Mouse (Mus musculus) heart, adult 2 months (tissue): ENCODE results near the gene 1700123O20Rik.

Experiments used
- CTCF ChIP-seq: fragments of 200-600 bp; IDR thresholded peaks from 2 replicates; pipeline ENCODE4 v1.8.1; 2022; ENCODE audit warnings: antibody characterized with exemption, mild to moderate bottlenecking, moderate library complexity
- EP300 ChIP-seq: fragments of 200-500 bp; IDR thresholded peaks from 2 replicates; pipeline ENCODE4 v1.6.1; 2011; ENCODE audit warnings: low read depth, low read length, control low read depth; ENCODE audit not compliant: insufficient read depth
- POLR2A ChIP-seq: fragments of 200-500 bp; IDR thresholded peaks from 2 replicates; pipeline ENCODE4 v1.6.1; 2011; ENCODE audit warnings: mild to moderate bottlenecking, low read depth, low read length, control low read depth; ENCODE audit not compliant: insufficient read depth

DNA sequence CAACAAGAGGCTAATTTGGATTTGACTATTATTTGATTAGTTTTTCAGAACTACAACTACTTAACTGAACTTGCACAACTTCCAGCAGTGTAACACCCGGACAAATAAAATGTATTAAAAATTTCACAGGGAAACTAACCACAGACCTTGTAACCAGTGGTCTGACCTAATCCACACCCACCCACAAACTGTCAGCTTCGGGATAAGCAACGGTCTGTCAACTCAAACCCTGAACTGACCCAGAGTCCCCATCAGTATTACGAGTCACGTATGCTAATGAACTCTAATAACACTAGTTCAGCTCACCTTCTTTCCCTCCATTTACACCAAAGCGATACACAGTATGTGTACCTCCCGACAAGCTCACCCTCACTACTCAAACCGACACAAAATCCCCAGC, 545 bp upstream of the 1700123O20Rik start:
- TF ChIP-seq CTCF (no peak), EP300 (no peak), POLR2A (no peak)
